Mouse (Mus musculus): ENCODE measurements at regions not wholly inside any gene's neighbourhood (a gene's known extent, or its start where the extent isn't known, plus 50 kb on each side); places are given as distances from the start of the nearest gene placed in this dataset.
"Not testable (repeated sequence)": the region's sequence is repeated elsewhere in the genome, so short reads cannot be mapped to it uniquely, and the experiment has no call there.

GRCm38 (mm10) chr1:177501288-177501687 is 59.1 kb downstream of the Zbtb18 start:
- H3K4me3 ChIP-seq (replicated peaks; ENCODE audit: low read length), result no peak overlapping the region
- no peak for ATAC-seq (ENCODE audit: insufficient read depth, low FRiP score)
- H3K4me2 ChIP-seq (ENCODE audit: low read depth, low read length), result no peak overlapping the region
- no peak overlapping the region for H3K9ac ChIP-seq (ENCODE audit: low read length)
- H3K4me1 ChIP-seq (ENCODE audit: control insufficient read depth, insufficient read depth, low read length), result no peaks in the 10 kb centered on the region
- no peak overlapping the region for H3K27ac ChIP-seq (ENCODE audit: low read length)
- 46% methylated on average over 7 of the region's 7 CpGs for WGBS
- no peaks in the 10 kb centered on the region for H3K27me3 ChIP-seq (ENCODE audit: control insufficient read depth, insufficient read depth, low read length)
- no peaks in the 10 kb centered on the region for H3K9me3 ChIP-seq (replicated peaks; ENCODE audit: control insufficient read depth, low read length)
- H3K36me3 ChIP-seq (ENCODE audit: control insufficient read depth, insufficient read depth, low read length), result no peaks in the 10 kb centered on the region

- Histone ChIP-seq H3K9me3 (replicated peaks; ENCODE audit: control insufficient read depth, low read length) (no peaks in the 10 kb centered on the region), H3K27ac (ENCODE audit: low read length) (no peak overlapping the region), H3K4me1 (ENCODE audit: control insufficient read depth, insufficient read depth, low read length) (no peaks in the 10 kb centered on the region), H3K27me3 (ENCODE audit: control insufficient read depth, insufficient read depth, low read length) (no peaks in the 10 kb centered on the region), H3K4me3 (replicated peaks; ENCODE audit: low read length) (no peak overlapping the region), H3K36me3 (ENCODE audit: control insufficient read depth, insufficient read depth, low read length) (no peaks in the 10 kb centered on the region), H3K9ac (ENCODE audit: low read length) (no peak overlapping the region), H3K4me2 (ENCODE audit: low read depth, low read length) (no peak overlapping the region)
- 59% methylated on average over 1 of the region's 1 CpGs for WGBS
- ATAC-seq (ENCODE audit: insufficient read depth, low FRiP score), result no peak
Observed at GRCm38 (mm10) chr1:177503946-177504345, 61.8 kb downstream of the Zbtb18 start.

- Histone ChIP-seq H3K27me3 (ENCODE audit: control insufficient read depth, insufficient read depth, low read length) (no peaks in the 10 kb centered on the region), H3K4me2 (ENCODE audit: low read depth, low read length) (no peak overlapping the region), H3K4me3 (replicated peaks; ENCODE audit: low read length) (no peak overlapping the region), H3K9ac (ENCODE audit: low read length) (no peak overlapping the region), H3K4me1 (ENCODE audit: control insufficient read depth, insufficient read depth, low read length) (no peaks in the 10 kb centered on the region), H3K27ac (ENCODE audit: low read length) (no peak overlapping the region), H3K9me3 (replicated peaks; ENCODE audit: control insufficient read depth, low read length) (no peaks in the 10 kb centered on the region), H3K36me3 (ENCODE audit: control insufficient read depth, insufficient read depth, low read length) (no peaks in the 10 kb centered on the region)
- WGBS, result 86% methylated on average over 2 of the region's 2 CpGs
- ATAC-seq (ENCODE audit: insufficient read depth, low FRiP score), result no peak
Observed at GRCm38 (mm10) chr1:177504743-177505142, 62.6 kb downstream of the Zbtb18 start.

GRCm38 (mm10) chr1:177507398-177507797 is 65.2 kb downstream of the Zbtb18 start:
- 54% methylated on average over 4 of the region's 4 CpGs for WGBS
- not testable (repeated sequence) for H3K4me3 ChIP-seq (replicated peaks; ENCODE audit: low read length); H3K27me3 ChIP-seq (ENCODE audit: control insufficient read depth, insufficient read depth, low read length); H3K4me1 ChIP-seq (ENCODE audit: control insufficient read depth, insufficient read depth, low read length); H3K27ac ChIP-seq (ENCODE audit: low read length); H3K36me3 ChIP-seq (ENCODE audit: control insufficient read depth, insufficient read depth, low read length); H3K9me3 ChIP-seq (replicated peaks; ENCODE audit: control insufficient read depth, low read length); H3K9ac ChIP-seq (ENCODE audit: low read length); H3K4me2 ChIP-seq (ENCODE audit: low read depth, low read length); ATAC-seq (ENCODE audit: insufficient read depth, low FRiP score)

- Histone ChIP-seq H3K36me3 (ENCODE audit: control insufficient read depth, insufficient read depth, low read length) (no peaks in the 10 kb centered on the region), H3K27me3 (ENCODE audit: control insufficient read depth, insufficient read depth, low read length) (no peaks in the 10 kb centered on the region), H3K27ac (ENCODE audit: low read length) (no peak overlapping the region), H3K9me3 (replicated peaks; ENCODE audit: control insufficient read depth, low read length) (no peaks in the 10 kb centered on the region), H3K4me2 (ENCODE audit: low read depth, low read length) (no peak overlapping the region), H3K9ac (ENCODE audit: low read length) (no peak overlapping the region), H3K4me3 (replicated peaks; ENCODE audit: low read length) (no peak overlapping the region), H3K4me1 (ENCODE audit: control insufficient read depth, insufficient read depth, low read length) (no peaks in the 10 kb centered on the region)
- ATAC-seq (ENCODE audit: insufficient read depth, low FRiP score), result no peak
- WGBS, result 78% methylated on average over 10 of the region's 10 CpGs
Observed at GRCm38 (mm10) chr1:177509786-177510185, 67.6 kb downstream of the Zbtb18 start.

GRCm38 (mm10) chr1:177512116-177512515 is 70.0 kb downstream of the Zbtb18 start:
- Histone ChIP-seq H3K27ac (ENCODE audit: low read length) (no peak overlapping the region), H3K9me3 (replicated peaks; ENCODE audit: control insufficient read depth, low read length) (no peaks in the 10 kb centered on the region), H3K36me3 (ENCODE audit: control insufficient read depth, insufficient read depth, low read length) (no peaks in the 10 kb centered on the region), H3K4me2 (ENCODE audit: low read depth, low read length) (no peak overlapping the region), H3K4me1 (ENCODE audit: control insufficient read depth, insufficient read depth, low read length) (no peaks in the 10 kb centered on the region), H3K4me3 (replicated peaks; ENCODE audit: low read length) (no peak overlapping the region), H3K27me3 (ENCODE audit: control insufficient read depth, insufficient read depth, low read length) (no peaks in the 10 kb centered on the region), H3K9ac (ENCODE audit: low read length) (no peak overlapping the region)
- no peak for ATAC-seq (ENCODE audit: insufficient read depth, low FRiP score)
- 87% methylated on average over 2 of the region's 2 CpGs for WGBS

- Histone ChIP-seq H3K27ac (ENCODE audit: low read length) (no peak overlapping the region), H3K4me1 (ENCODE audit: control insufficient read depth, insufficient read depth, low read length) (no peaks in the 10 kb centered on the region), H3K4me2 (ENCODE audit: low read depth, low read length) (no peak overlapping the region), H3K9ac (ENCODE audit: low read length) (no peak overlapping the region), H3K27me3 (ENCODE audit: control insufficient read depth, insufficient read depth, low read length) (no peaks in the 10 kb centered on the region), H3K36me3 (ENCODE audit: control insufficient read depth, insufficient read depth, low read length) (no peaks in the 10 kb centered on the region), H3K9me3 (replicated peaks; ENCODE audit: control insufficient read depth, low read length) (no peaks in the 10 kb centered on the region), H3K4me3 (replicated peaks; ENCODE audit: low read length) (no peak overlapping the region)
- no peak for ATAC-seq (ENCODE audit: insufficient read depth, low FRiP score)
- 39% methylated on average over 18 of the region's 18 CpGs for WGBS
Observed at GRCm38 (mm10) chr1:177517934-177518610, 75.9 kb downstream of the Zbtb18 start.

- Histone ChIP-seq H3K9ac (ENCODE audit: low read length) (no peak overlapping the region), H3K9me3 (replicated peaks; ENCODE audit: control insufficient read depth, low read length) (no peaks in the 10 kb centered on the region), H3K27me3 (ENCODE audit: control insufficient read depth, insufficient read depth, low read length) (no peaks in the 10 kb centered on the region), H3K27ac (ENCODE audit: low read length) (no peak overlapping the region), H3K4me2 (ENCODE audit: low read depth, low read length) (no peak overlapping the region), H3K36me3 (ENCODE audit: control insufficient read depth, insufficient read depth, low read length) (no peaks in the 10 kb centered on the region), H3K4me3 (replicated peaks; ENCODE audit: low read length) (no peak overlapping the region), H3K4me1 (ENCODE audit: control insufficient read depth, insufficient read depth, low read length) (no peaks in the 10 kb centered on the region)
- ATAC-seq (ENCODE audit: insufficient read depth, low FRiP score), result no peak
- 28% methylated on average over 13 of the region's 13 CpGs for WGBS
Observed at GRCm38 (mm10) chr1:177518897-177519513, 76.9 kb downstream of the Zbtb18 start.

GRCm38 (mm10) chr1:177521110-177521509 is 79.0 kb downstream of the Zbtb18 start:
- Histone ChIP-seq H3K4me3 (replicated peaks; ENCODE audit: low read length) (no peak overlapping the region), H3K36me3 (ENCODE audit: control insufficient read depth, insufficient read depth, low read length) (no peaks in the 10 kb centered on the region), H3K27ac (ENCODE audit: low read length) (no peak overlapping the region), H3K4me2 (ENCODE audit: low read depth, low read length) (no peak overlapping the region), H3K27me3 (ENCODE audit: control insufficient read depth, insufficient read depth, low read length) (no peaks in the 10 kb centered on the region), H3K9me3 (replicated peaks; ENCODE audit: control insufficient read depth, low read length) (no peaks in the 10 kb centered on the region), H3K9ac (ENCODE audit: low read length) (no peak overlapping the region), H3K4me1 (ENCODE audit: control insufficient read depth, insufficient read depth, low read length) (no peaks in the 10 kb centered on the region)
- ATAC-seq (ENCODE audit: insufficient read depth, low FRiP score), result no peak
- 90% methylated on average over 2 of the region's 2 CpGs for WGBS

Measured in stomach, embryonic 16.5 days (tissue).